Mouse (Mus musculus): ENCODE measurements around the gene Gucy2c.

DNA sequence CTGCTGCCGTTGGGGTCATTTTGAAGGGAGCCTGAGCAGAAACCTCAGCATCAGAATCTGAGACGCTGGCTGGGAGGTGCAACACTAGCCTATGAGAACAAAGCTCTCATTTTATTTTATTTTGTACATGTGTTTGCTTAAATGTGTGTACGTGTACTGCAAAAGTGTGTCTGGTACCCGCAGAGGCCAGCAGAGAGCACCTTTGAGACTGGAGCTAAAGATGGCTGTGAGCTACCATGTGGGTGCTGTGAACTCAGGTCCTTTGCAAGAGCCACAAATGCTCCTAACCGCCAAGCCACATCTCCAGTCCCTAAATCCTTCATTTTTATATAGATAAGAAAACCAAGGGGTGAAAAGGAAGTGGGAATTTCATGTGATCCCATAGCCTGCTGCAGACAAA lies 71.2 kb downstream of the Gucy2c start:
- TF ChIP-seq CTCF (IDR thresholded peaks at IDR 0.05; ENCODE audit: extremely low read depth, insufficient read depth, insufficient read length, insufficient replicate concordance) (no peak), POLR2A (IDR thresholded peaks at IDR 0.05; ENCODE audit: low read depth, low read length) (no peak)
